Mouse (Mus musculus) lung, adult 2 months (tissue): ENCODE data around the gene Lrrc1. TPM values are rescaled to one million over a fixed set of nuclear protein-coding genes. Genes with fewer than 3 reads are reported as not detected.

Experiments used
- DNase-seq: peaks from one replicate; pipeline ENCODE4 v3.0.0; 2022
- H3K4me1 ChIP-seq: fragments of 200-500 bp; 2 replicates; pipeline ENCODE4 v1.6.1; 2011; ENCODE audit warnings: low read length; ENCODE audit not compliant: control insufficient read depth, insufficient read depth
- H3K4me3 ChIP-seq: fragments of 200-500 bp; replicated peaks from 2 replicates; pipeline ENCODE3; 2011; ENCODE audit warnings: low read depth, mild to moderate bottlenecking, control low read depth, low read length; ENCODE audit errors: extremely low read depth
- CTCF ChIP-seq: fragments of 200-500 bp; IDR thresholded peaks from 2 replicates; pipeline ENCODE4 v1.5.1; 2011; ENCODE audit warnings: mild to moderate bottlenecking, low read length, control low read depth; ENCODE audit not compliant: insufficient read depth
- POLR2A ChIP-seq: fragments of 200-500 bp; IDR thresholded peaks from 2 replicates; pipeline ENCODE4 v1.6.1; 2011; ENCODE audit warnings: low read depth, mild to moderate bottlenecking, control low read depth, low read length, borderline replicate concordance; ENCODE audit errors: extremely low read depth
- WGBS: fragments of 180-500 bp; shearing (Covaris S2); methylation state at CpG from one replicate; pipeline ENCODE4 v1.1.7; 2018; 5-methylcytosine and 5-hydroxymethylcytosine counted together
- polyA plus RNA-seq: library from polyadenylated mRNA; depleted of rRNA; stranded (reverse); fragments of >200 nt; gene quantifications from 2 replicates; pipeline ENCODE4 v1.2.3, GENCODE M21; 2012

Gene Lrrc1
- polyA plus RNA-seq, 1 experiment, result 45.3 TPM

DNA sequence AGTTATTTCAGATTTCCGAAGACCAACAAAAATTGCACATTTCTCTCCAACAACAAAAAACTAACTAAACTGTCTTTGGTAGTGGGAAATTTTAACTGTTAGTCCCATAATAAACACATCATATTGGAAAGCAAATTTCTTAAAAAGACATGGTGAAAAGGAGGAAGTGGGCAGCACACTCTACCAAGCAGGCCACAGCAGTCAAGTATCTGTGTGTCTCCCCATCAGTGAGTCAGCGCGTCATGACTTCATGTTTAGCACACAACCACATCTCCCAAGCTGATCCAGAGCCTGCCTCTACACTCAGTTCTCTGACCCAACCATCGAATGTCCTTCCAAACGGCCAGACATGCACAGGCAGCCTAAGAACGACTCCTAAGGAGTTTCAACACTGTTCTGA is 17.5 kb downstream of the Lrrc1 start:
- WGBS, result 73% methylated on average over 6 of the region's 6 CpGs
- no peak overlapping the region for H3K4me3 ChIP-seq
- peaks cover 5% of the 10 kb centered on the region for H3K4me1 ChIP-seq
- TF ChIP-seq CTCF (no peak), POLR2A (no peak)
- DNase-seq, result no peak

DNA sequence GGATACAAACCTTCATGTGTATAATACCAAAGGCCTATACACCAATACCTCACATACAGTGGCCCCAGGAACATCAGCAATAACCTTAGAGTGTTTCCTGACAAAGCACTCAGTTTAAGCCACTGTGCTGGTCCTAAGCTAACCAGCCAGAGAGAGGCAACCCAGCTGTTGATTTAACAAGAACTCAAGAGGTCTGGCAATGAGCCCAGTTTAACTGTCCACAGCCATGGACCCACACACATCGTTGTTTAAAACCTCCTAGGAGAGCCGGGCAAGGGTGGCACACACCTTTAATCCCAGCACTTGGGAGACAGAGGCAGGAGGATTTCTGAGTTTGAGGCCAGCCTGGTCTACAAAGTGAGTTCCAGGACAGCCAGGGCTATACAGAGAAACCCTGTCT is 18.0 kb downstream of the Lrrc1 start:
- Histone ChIP-seq H3K4me1 (peaks cover 5% of the 10 kb centered on the region), H3K4me3 (no peak overlapping the region)
- TF ChIP-seq CTCF, result no peak
- TF ChIP-seq POLR2A, result no peak
- no peak for DNase-seq
- WGBS, result 32% methylated on average over 2 of the region's 2 CpGs

DNA sequence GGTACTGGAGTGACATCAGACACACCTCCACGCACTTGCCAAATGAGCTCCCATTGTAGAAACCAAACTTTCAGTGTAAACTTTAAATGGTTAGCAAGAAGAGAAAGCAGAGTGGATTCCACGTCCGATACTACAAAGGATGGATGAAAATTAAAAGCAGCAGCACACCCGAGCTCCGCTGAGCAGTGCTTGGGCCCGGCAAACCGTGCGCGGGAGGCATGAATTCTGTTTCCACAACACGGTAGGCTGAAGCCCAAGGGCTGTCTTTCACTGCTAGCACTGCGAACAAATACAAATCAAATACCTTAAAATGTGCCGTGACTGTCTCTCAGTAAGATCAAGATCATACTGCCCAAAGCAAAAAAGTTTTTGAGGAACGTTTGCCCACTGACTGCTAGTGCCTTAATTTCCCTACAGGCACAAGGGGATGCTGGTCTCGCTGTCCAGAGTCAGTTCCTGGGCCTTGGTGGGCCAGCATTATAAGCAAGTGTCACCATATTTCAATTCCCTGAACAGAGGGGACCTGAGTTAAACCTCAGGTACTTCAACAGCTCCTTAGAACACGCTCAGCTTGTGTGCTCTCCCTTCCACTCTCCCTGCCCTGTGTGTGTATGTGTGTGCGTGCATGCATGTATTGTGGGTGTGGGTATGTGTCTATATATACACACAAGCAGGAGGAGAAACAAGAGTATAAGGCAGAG is 18.9 kb downstream of the Lrrc1 start:
- H3K4me1 ChIP-seq, result peaks cover 5% of the 10 kb centered on the region
- DNase-seq, result no peak
- no peak overlapping the region for H3K4me3 ChIP-seq
- WGBS, result 90% methylated on average over 16 of the region's 16 CpGs
- TF ChIP-seq POLR2A (no peak), CTCF (no peak)

DNA sequence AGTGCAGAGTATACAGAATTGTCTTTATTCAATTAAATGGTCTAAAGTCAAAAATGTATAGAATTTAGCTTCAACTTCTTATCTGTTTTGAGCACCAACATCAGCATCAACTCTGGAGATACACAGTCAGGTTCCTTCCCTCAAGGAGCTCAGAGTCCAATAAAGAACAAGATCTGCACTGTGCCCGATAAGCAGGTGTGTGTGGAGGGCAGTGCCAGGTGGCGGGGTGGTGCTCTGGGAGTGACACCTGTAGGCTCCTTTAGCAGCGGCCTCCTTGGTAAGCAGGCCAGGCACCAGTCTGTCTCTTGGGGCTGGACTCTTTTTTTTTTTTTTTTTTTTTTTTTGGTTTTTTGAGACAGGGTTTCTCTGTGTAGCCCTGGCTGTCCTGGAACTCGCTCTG is 20.9 kb downstream of the Lrrc1 start:
- TF ChIP-seq CTCF (no peak), POLR2A (no peak)
- DNase-seq, result no peak
- H3K4me1 ChIP-seq, result no peaks in the 10 kb centered on the region; the same call in 1 of the 2 replicates
- WGBS, result 93% methylated on average over 4 of the region's 4 CpGs
- H3K4me3 ChIP-seq, result no peak overlapping the region

DNA sequence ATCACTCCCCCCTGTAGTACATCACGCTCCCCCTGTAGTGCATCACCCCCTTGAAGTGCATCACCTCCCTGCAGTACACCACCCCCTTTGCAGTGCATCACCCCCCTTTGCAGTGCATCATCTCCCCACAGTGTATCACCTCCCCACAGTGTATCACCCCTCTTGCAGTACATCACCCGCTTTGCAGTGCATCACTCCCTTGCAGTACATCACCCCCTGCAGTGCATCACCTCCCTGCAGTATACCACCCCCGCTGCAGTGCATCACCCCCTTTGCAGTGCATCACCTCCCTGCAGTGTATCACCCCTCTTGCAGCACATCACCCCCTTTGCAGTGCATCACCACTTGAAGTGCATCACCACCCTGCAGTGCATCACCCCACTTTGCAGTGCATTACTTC is 22.2 kb downstream of the Lrrc1 start:
- no peaks in the 10 kb centered on the region for H3K4me1 ChIP-seq
- no peak overlapping the region for H3K4me3 ChIP-seq
- WGBS, result 99% methylated on average over 3 of the region's 3 CpGs
- DNase-seq, result no peak
- TF ChIP-seq CTCF (no peak), POLR2A (no peak)

DNA sequence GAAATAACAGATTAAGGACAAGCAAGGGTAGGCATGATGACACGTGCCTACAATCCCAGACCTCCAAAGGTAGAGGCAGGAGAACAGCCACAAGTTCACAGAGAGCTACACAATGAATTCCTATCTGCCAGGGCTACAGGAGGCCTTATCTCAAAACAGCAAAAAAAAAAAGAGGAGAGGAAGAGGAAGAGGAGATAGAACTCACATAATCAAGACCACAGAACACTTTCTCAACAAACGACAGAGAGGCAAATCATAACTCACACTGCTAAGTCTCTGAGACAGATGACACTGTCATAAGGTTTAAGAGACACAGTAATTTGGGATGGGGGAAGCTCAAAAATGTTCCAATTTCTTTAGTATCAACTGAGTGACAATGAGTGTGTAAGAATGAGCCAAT is 25.5 kb downstream of the Lrrc1 start:
- no peak overlapping the region for H3K4me3 ChIP-seq
- no peak for DNase-seq
- no peak for TF ChIP-seq POLR2A
- TF ChIP-seq CTCF, result no peak
- H3K4me1 ChIP-seq, result no peaks in the 10 kb centered on the region; the same call in 1 of the 2 replicates
- WGBS, result 51% methylated on average over 2 of the region's 2 CpGs

DNA sequence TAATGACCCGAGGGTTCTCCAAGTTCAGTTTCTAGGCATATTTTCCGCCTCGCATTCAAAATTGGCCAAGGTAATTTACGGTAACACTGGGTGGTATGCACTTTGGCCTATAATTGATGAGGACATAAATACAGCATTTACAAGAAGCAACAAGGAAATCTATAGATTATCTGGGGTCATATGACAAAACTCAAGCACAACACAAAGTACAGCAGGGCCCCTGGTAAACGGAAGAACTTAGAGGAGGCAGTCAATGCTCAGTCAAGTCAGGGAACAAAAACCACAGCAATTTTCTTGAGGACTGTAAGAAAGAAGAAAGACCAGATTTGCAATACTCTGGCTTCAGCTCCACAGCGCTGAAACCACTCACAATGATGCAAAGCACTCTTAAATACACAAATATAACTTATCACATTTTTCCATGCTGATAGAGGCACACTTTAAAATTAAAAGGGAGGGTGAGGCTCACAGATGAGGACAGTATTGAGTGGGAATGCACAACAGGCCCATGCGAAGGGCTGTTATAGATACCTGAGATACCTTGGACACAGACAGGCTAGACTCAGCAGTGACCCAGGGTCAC is 27.8 kb downstream of the Lrrc1 start:
- DNase-seq, result no peak
- Histone ChIP-seq H3K4me1 (no peaks in the 10 kb centered on the region; the same call in 1 of the 2 replicates), H3K4me3 (no peak overlapping the region)
- TF ChIP-seq CTCF, result no peak
- no peak for TF ChIP-seq POLR2A
- WGBS, result 76% methylated on average over 7 of the region's 7 CpGs

DNA sequence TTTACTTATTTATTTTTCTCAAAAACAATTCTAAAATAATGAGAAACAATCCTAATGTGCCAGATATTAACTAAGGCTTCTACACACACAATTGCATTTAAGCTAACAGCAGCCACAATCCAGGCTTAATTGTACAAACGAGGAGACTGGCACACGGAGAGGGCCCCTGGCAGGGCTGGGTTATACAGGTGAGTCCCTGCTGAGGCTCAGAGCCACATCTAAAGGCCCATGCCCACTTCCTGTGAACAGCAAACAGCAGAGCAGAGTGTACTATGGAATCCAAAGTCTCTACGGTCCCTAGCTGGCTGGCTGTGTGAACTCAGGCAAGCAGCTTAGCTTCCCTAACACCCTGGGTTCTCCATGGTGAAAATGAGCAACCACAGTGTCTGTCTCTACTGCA is 30.8 kb downstream of the Lrrc1 start:
- WGBS, result 63% methylated on average over 3 of the region's 3 CpGs
- DNase-seq, result no peak
- TF ChIP-seq CTCF, result no peak
- TF ChIP-seq POLR2A, result no peak
- Histone ChIP-seq H3K4me3 (no peak overlapping the region), H3K4me1 (peaks cover 4% of the 10 kb centered on the region)

DNA sequence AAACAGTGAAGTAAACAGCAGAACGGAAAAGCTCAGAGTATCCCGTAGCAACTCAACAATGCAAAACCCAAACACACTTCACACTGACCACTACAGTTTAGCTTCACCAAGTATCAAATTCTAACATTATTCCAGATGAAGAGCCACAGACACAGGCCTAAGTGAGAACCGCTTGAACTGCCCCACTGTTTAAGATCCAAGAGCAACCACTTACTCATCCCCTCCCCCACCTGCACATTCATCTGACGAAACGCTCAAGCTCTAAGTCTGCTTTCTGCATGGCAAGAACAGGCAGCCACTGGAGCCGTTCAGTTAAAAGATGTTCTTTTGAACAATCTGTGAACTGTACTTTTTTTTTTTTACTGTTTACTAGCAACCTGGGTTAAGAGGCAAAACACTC is 32.5 kb downstream of the Lrrc1 start:
- TF ChIP-seq POLR2A (no peak), CTCF (no peak)
- Histone ChIP-seq H3K4me3 (no peak overlapping the region), H3K4me1 (peaks cover 7% of the 10 kb centered on the region)
- no peak for DNase-seq
- WGBS, result 43% methylated on average over 6 of the region's 6 CpGs

DNA sequence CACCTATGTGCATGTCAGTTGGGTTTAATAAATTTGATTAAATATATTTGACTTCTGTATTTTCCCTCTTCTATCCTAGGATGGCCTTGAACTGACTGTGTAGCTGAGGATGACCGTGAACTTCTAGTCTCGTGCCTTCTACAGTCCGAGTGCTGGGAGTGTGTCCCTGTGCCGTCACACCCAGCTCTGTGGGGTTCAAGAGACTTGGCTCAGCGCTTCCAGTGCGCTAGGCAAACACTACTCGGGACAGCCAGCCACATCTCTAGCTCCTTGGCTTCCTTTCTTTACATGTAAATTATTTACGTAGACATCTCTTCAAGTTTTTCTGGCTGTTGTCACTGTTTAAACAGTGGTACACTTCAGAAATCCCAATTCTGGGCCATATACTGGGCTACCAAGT is 34.1 kb downstream of the Lrrc1 start:
- TF ChIP-seq CTCF, result no peak
- no peak for TF ChIP-seq POLR2A
- 64% methylated on average over 8 of the region's 8 CpGs for WGBS
- Histone ChIP-seq H3K4me3 (no peak overlapping the region), H3K4me1 (peaks cover 7% of the 10 kb centered on the region)
- no peak for DNase-seq
